Mouse (Mus musculus): ENCODE results near the gene Sly.
"Not testable (repeated sequence)": the region's sequence is repeated elsewhere in the genome, so short reads cannot be mapped to it uniquely, and the experiment has no call there.

Sly gene

GRCm38 (mm10) chrY:57186888-57187287 is at the start of gene Sly:
Gene Sly (plus strand): TSS chrY:57187188.
- DNase-seq (ENCODE audit: low spot score in 2 of 2), result not testable (repeated sequence)

All from cerebellum, postnatal 4 days (tissue).